Mouse (Mus musculus) heart, postnatal 0 days (tissue): Measurements from ENCODE around the gene Rnf183. TPM values are rescaled to one million over a fixed set of nuclear protein-coding genes. Genes with fewer than 3 reads are reported as not detected.

Experiments
- ATAC-seq: fragments of 200-750 bp; cut with Nextera tagmentation; 2 replicates; pipeline ENCODE4 v1.8.0; 2017; ENCODE audit warnings: low read depth, moderate number of reproducible peaks, moderate library complexity; ENCODE audit not compliant: insufficient read depth
- DNase-seq: peaks from one replicate; pipeline ENCODE4 v3.0.0-alpha.2; 2016; ENCODE audit warnings: low spot score
- H3K27ac ChIP-seq: fragments of 300-500 bp; sonication (generic); 2 replicates; pipeline ENCODE4 v1.5.1; 2014; ENCODE audit warnings: low read depth, mild to moderate bottlenecking
- H3K27me3 ChIP-seq: fragments of 300-500 bp; sonication (generic); 2 replicates; pipeline ENCODE4 v1.6.1; 2014; ENCODE audit warnings: low read length, mixed read lengths; ENCODE audit not compliant: control insufficient read depth, insufficient read depth
- H3K36me3 ChIP-seq: fragments of 300-500 bp; sonication (generic); replicated peaks from 2 replicates; pipeline ENCODE4 v1.6.1; 2014; ENCODE audit warnings: low read length, mixed read lengths; ENCODE audit not compliant: control insufficient read depth, insufficient read depth
- H3K4me1 ChIP-seq: fragments of 300-500 bp; sonication (generic); 2 replicates; pipeline ENCODE4 v1.6.1; 2014; ENCODE audit warnings: antibody characterized with exemption; ENCODE audit not compliant: control insufficient read depth, insufficient read depth
- H3K4me2 ChIP-seq: fragments of 300-500 bp; sonication (generic); 2 replicates; pipeline ENCODE4 v1.6.1; 2014; ENCODE audit warnings: low read depth, mild to moderate bottlenecking, low read length, moderate library complexity
- H3K4me3 ChIP-seq: fragments of 300-500 bp; sonication (generic); 2 replicates; pipeline ENCODE4 v1.5.1; 2014; ENCODE audit warnings: low read depth, low read length
- H3K9ac ChIP-seq: fragments of 300-500 bp; sonication (generic); replicated peaks from 2 replicates; pipeline ENCODE4 v1.6.1; 2014; ENCODE audit warnings: low read depth, low read length, mixed read lengths
- H3K9me3 ChIP-seq: fragments of 300-500 bp; sonication (generic); replicated peaks from 2 replicates; pipeline ENCODE4 v1.6.1; 2016; ENCODE audit warnings: low read length; ENCODE audit not compliant: control insufficient read depth
- CTCF ChIP-seq: IDR thresholded peaks from 2 replicates; pipeline ENCODE4 v1.5.1; 2016; ENCODE audit warnings: antibody characterized with exemption, control low read depth, low read depth
- EP300 ChIP-seq: IDR thresholded peaks from 2 replicates; pipeline ENCODE4 v1.6.1; 2016; ENCODE audit warnings: antibody characterized with exemption, low read depth
- WGBS: fragments of 180-500 bp; shearing (Covaris S2); extraction: QIAGEN DNeasy Blood & Tissue Kit; methylation state at CpG from one replicate; pipeline ENCODE4 v1.1.7; 2014; 5-methylcytosine and 5-hydroxymethylcytosine counted together
- polyA plus RNA-seq: library from polyadenylated mRNA; unstranded; fragments of >200 nt; fragmentation: Nextera tagmentation; extraction: Ambion mirVana; gene quantifications from 2 replicates; pipeline ENCODE4 v1.2.1, GENCODE M21; 2015
- total RNA-seq: library from RNA; depleted of rRNA; stranded (reverse); fragments of >200 nt; gene quantifications from 2 replicates; pipeline ENCODE4 v1.2.3, GENCODE M21; 2014; ENCODE audit warnings: low replicate concordance

Gene Rnf183
- total and polyA plus RNA-seq, 2 experiments from 2014 or later, result not detected

GRCm38 (mm10) chr4:62460348-62460747 lies 25.3 kb upstream of the Rnf183 start:
- no peaks in the 10 kb centered on the region for H3K9me3 ChIP-seq
- H3K4me3 ChIP-seq, result no peak overlapping the region
- H3K27ac ChIP-seq, result no peak overlapping the region
- TF ChIP-seq CTCF, result no peak
- no peak for TF ChIP-seq EP300
- no peak overlapping the region for H3K9ac ChIP-seq
- no peaks in the 10 kb centered on the region for H3K4me1 ChIP-seq
- no peak for DNase-seq
- no peaks in the 10 kb centered on the region for H3K27me3 ChIP-seq
- H3K4me2 ChIP-seq, result no peak overlapping the region
- no peak for ATAC-seq
- no peaks in the 10 kb centered on the region for H3K36me3 ChIP-seq
- 77% methylated on average over 8 of the region's 8 CpGs for WGBS

GRCm38 (mm10) chr4:62459081-62459480 lies 24.0 kb upstream of the Rnf183 start:
- no peak for TF ChIP-seq CTCF
- TF ChIP-seq EP300, result no peak
- Histone ChIP-seq H3K9ac (no peak overlapping the region), H3K4me3 (no peak overlapping the region), H3K27me3 (no peaks in the 10 kb centered on the region), H3K4me1 (no peaks in the 10 kb centered on the region), H3K36me3 (no peaks in the 10 kb centered on the region), H3K9me3 (no peaks in the 10 kb centered on the region), H3K27ac (no peak overlapping the region), H3K4me2 (no peak overlapping the region)
- 77% methylated on average over 3 of the region's 3 CpGs for WGBS
- ATAC-seq (no peak), DNase-seq (no peak)

DNA sequence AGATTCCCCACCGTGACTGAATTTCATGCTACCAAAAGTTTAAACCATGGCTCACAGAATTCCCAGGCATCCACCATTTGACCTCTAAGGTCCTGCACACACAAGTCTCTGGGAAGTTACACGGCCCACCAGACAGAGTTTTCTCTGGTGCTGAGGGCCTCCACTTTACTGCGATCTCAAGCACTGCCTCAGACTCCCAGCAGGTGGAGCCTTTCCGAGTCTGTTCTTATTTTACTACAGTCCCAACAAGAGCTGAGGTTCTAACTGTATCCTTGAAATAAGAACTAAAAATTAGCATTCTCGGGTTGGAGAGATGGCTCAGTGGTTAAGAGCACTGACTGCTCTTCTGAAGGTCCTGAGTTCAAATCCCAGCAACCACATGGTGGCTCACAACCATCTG lies 19.9 kb upstream of the Rnf183 start:
- Histone ChIP-seq H3K9me3 (no peaks in the 10 kb centered on the region), H3K9ac (no peak overlapping the region), H3K4me2 (no peak overlapping the region), H3K27me3 (no peaks in the 10 kb centered on the region), H3K36me3 (no peaks in the 10 kb centered on the region), H3K27ac (no peak overlapping the region), H3K4me1 (no peaks in the 10 kb centered on the region), H3K4me3 (no peak overlapping the region)
- 44% methylated on average over 5 of the region's 5 CpGs for WGBS
- ATAC-seq (no peak), DNase-seq (peak; percentile 23)
- TF ChIP-seq EP300 (no peak), CTCF (peak; percentile 53)

DNA sequence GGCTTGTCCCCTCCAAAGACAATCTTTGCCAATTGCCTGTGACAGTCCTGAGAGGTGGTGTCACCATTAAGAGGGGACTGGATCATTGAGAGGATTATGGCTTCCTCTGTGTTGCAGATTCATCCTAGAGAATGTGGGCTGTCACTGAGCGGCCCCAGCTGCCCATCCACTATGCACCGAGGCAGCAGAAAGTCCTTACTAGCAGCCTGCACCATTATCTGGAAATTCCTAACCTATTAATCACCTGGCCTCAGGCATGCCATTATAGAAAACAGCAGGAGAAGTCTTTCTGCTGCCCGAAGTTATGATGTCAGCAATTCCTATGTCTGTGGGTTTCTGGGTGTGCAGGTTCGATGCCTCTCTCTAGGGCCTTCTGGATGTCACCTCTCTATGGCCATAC lies 5.9 kb upstream of the Rnf183 start:
- no peak overlapping the region for H3K4me3 ChIP-seq
- no peak overlapping the region for H3K27ac ChIP-seq
- no peak overlapping the region for H3K4me2 ChIP-seq
- no peak for DNase-seq
- H3K4me1 ChIP-seq, result no peaks in the 10 kb centered on the region
- H3K27me3 ChIP-seq, result no peaks in the 10 kb centered on the region
- H3K9ac ChIP-seq, result no peak overlapping the region
- no peaks in the 10 kb centered on the region for H3K9me3 ChIP-seq
- TF ChIP-seq CTCF, result no peak
- TF ChIP-seq EP300, result no peak
- WGBS, result 49% methylated on average over 4 of the region's 4 CpGs
- no peaks in the 10 kb centered on the region for H3K36me3 ChIP-seq
- no peak for ATAC-seq

- no peaks in the 10 kb centered on the region for H3K9me3 ChIP-seq
- no peak for DNase-seq
Observed at GRCm38 (mm10) chr4:62440544-62440943, 5.5 kb upstream of the Rnf183 start.

GRCm38 (mm10) chr4:62439793-62440192 lies 4.7 kb upstream of the Rnf183 start:
- WGBS, result 57% methylated on average over 4 of the region's 4 CpGs

More at GRCm38 (mm10) chr4:62440544-62440943, 5.5 kb upstream of the Rnf183 start:
- no peaks in the 10 kb centered on the region for H3K27me3 ChIP-seq
- no peak overlapping the region for H3K27ac ChIP-seq
- no peak overlapping the region for H3K9ac ChIP-seq
- WGBS, result 73% methylated on average over 4 of the region's 4 CpGs
- no peak overlapping the region for H3K4me3 ChIP-seq
- H3K4me2 ChIP-seq, result no peak overlapping the region
- H3K4me1 ChIP-seq, result no peaks in the 10 kb centered on the region
- no peak for TF ChIP-seq CTCF
- no peak for TF ChIP-seq EP300
- no peak for ATAC-seq
- no peaks in the 10 kb centered on the region for H3K36me3 ChIP-seq

More at GRCm38 (mm10) chr4:62439793-62440192, 4.7 kb upstream of the Rnf183 start:
- Histone ChIP-seq H3K4me1 (no peaks in the 10 kb centered on the region), H3K36me3 (no peaks in the 10 kb centered on the region), H3K9ac (no peak overlapping the region), H3K4me2 (no peak overlapping the region), H3K27me3 (no peaks in the 10 kb centered on the region), H3K4me3 (no peak overlapping the region), H3K9me3 (no peaks in the 10 kb centered on the region), H3K27ac (no peak overlapping the region)
- TF ChIP-seq CTCF (no peak), EP300 (no peak)
- no peak for ATAC-seq
- DNase-seq, result no peak
